Mouse (Mus musculus): ENCODE data around the gene Gm1123. TPM values are rescaled to one million over a fixed set of nuclear protein-coding genes. Genes with fewer than 3 reads are reported as not detected.

Gm1123 gene
- total RNA-seq, 2 experiments from 2014 or later: not detected

DNA sequence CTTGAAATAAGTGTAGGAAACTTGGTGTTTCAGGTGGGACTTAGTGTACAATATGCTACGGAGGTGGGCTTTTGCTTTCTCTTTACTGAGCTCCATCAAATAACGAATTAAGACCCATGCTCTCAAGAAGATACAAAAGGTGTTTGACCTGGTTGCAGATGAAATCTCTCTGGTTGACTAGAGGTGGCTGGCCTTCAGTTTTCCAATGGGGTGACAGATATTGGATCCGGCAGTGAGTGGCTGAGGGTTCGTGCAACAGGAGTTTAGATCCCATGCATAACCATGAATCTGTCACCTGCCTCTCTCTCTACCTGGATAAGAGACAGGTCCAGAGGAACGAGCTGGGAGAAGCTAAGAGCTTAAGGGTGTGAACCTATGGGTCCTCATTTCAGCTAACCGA lies 76.9 kb downstream of the Gm1123 start:
- no peak for DNase-seq (ENCODE audit: low spot score in 2 of 2)

DNA sequence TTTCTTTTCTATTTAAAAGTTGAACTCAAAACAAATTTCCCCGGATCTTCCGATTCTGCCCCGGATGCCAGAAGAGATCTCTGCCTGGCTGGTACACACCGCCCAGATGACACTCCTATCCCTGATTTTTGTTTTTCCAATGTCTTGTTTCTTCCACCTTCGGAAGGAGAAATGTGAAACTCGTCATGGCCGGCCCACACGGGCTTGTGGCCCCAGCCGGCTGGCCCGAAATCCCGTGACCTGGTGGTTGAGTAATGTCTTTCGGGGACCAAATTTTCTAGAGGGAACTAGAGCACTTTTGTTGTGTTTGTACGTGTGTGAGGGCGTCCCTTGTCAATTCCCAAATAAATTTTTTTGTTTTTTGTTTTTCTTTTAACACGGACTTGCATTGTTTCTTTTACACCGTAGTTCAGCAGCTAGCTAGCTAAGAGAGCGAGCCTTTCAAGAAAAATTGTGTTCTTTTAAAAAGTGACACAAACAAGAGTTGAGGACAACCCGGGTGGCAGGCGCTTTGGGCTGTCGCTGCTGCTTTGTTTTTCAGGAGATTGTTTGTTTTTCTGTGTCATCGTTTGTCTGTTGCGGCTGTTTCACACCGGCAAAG lies 77.7 kb downstream of the Gm1123 start:
- DNase-seq (ENCODE audit: low spot score in 2 of 2): no peak

Other genes starting within 250 kb of the Gm1123 start
- gene Prr23a1, start 193.2 kb downstream of the Gm1123 start, total RNA-seq (2021): not detected
- not detected for gene Prr23a2, start 179.2 kb downstream of the Gm1123 start, total RNA-seq (2021)
- not detected for gene Prr23a3, start 170.9 kb downstream of the Gm1123 start, total RNA-seq (2021)
- gene 7420426K07Rik, start 132.6 kb downstream of the Gm1123 start, total RNA-seq (2021): not detected
- 1 to 10 TPM in 1 of 2 experiments, under 1 TPM in 1; 0.89 to 1.1 TPM for gene Foxl2, start 80.4 kb downstream of the Gm1123 start, total RNA-seq (2021)
- 10 to 100 TPM; 56.0 to 56.9 TPM for gene Faim, start 49.3 kb downstream of the Gm1123 start, total RNA-seq (2021)
- 10 to 100 TPM; 27.6 to 28.0 TPM for gene Pik3cb, start 104.9 kb upstream of the Gm1123 start, total RNA-seq (2021)
- gene Faiml, start 201.5 kb upstream of the Gm1123 start, total RNA-seq (2021): not detected
- gene Cep70, start 207.7 kb upstream of the Gm1123 start, total RNA-seq (2021): 10 to 100 TPM; 22.6 to 23.6 TPM